Mouse (Mus musculus) lung, embryonic 14.5 days (tissue): ENCODE results near the gene Dhrs13. TPM values are rescaled to one million over a fixed set of nuclear protein-coding genes. Genes with fewer than 3 reads are reported as not detected.
"Not testable (repeated sequence)": the region's sequence is repeated elsewhere in the genome, so short reads cannot be mapped to it uniquely, and the experiment has no call there.

Experiments used
- ATAC-seq: fragments of 200-750 bp; cut with Nextera tagmentation; 2 replicates; pipeline ENCODE4 v1.8.0; 2017; ENCODE audit warnings: mild to moderate bottlenecking, moderate TSS enrichment, moderate library complexity; ENCODE audit not compliant: insufficient read depth
- DNase-seq: peaks from one replicate; pipeline ENCODE4 v3.0.0-alpha.2; 2015
- H3K27ac ChIP-seq: fragments of 300-500 bp; sonication (generic); 2 replicates; pipeline ENCODE4 v1.5.1; 2014; ENCODE audit warnings: low read depth, mild to moderate bottlenecking, moderate library complexity
- H3K27me3 ChIP-seq: fragments of 300-500 bp; sonication (generic); 2 replicates; pipeline ENCODE4 v1.6.1; 2014; ENCODE audit warnings: low read length, control low read depth; ENCODE audit not compliant: insufficient read depth
- H3K36me3 ChIP-seq: fragments of 300-500 bp; sonication (generic); 2 replicates; pipeline ENCODE4 v1.6.1; 2014; ENCODE audit warnings: control low read depth; ENCODE audit not compliant: insufficient read depth
- H3K4me1 ChIP-seq: fragments of 300-500 bp; sonication (generic); 2 replicates; pipeline ENCODE4 v1.6.1; 2014; ENCODE audit warnings: antibody characterized with exemption, control low read depth; ENCODE audit not compliant: insufficient read depth
- H3K4me2 ChIP-seq: fragments of 300-500 bp; sonication (generic); 2 replicates; pipeline ENCODE4 v1.6.1; 2014; ENCODE audit warnings: mild to moderate bottlenecking
- H3K4me3 ChIP-seq: fragments of 300-500 bp; sonication (generic); 2 replicates; pipeline ENCODE4 v1.5.1; 2014; ENCODE audit warnings: low read depth, low read length
- H3K9ac ChIP-seq: fragments of 300-500 bp; sonication (generic); 2 replicates; pipeline ENCODE4 v1.6.1; 2014
- H3K9me3 ChIP-seq: fragments of 300-500 bp; sonication (generic); 2 replicates; pipeline ENCODE4 v1.6.1; 2016; ENCODE audit warnings: low read depth, low read length, control low read depth
- CTCF ChIP-seq: IDR thresholded peaks from 2 replicates; pipeline ENCODE4 v1.5.1; 2016; ENCODE audit warnings: antibody characterized with exemption, low read depth
- WGBS: fragments of 180-500 bp; shearing (Covaris S2); extraction: QIAGEN DNeasy Blood & Tissue Kit; methylation state at CpG from one replicate; pipeline ENCODE4 v1.1.7; 2014; 5-methylcytosine and 5-hydroxymethylcytosine counted together
- polyA plus RNA-seq: library from polyadenylated mRNA; unstranded; fragments of >200 nt; fragmentation: Nextera tagmentation; extraction: Ambion mirVana; gene quantifications from 2 replicates; pipeline ENCODE4 v1.2.1, GENCODE M21; 2014

The Dhrs13 gene
- polyA plus RNA-seq, 1 experiment from 2014 or later = 17.7 TPM

DNA sequence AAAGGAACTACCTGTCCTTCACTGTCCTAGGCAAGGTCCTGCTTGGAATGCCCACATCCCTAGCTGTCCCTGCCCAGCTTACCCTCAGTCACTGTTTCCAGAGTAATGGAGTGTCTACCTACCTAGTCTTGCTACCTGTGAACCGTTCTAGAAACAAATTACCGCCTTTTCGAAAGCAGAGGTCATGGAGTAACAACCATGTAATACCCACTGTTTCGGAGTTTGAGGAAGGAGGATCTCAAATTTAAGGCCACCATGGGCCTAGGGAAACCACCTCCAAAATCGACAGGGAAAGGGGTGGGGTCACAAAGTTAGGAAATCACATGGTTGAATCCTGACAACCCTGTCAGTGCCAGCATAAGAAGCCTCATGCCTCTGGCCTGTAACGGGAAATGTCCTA lies 691 bp upstream of the Dhrs13 start:
- 43% methylated on average over 6 of the region's 6 CpGs for WGBS
- Histone ChIP-seq H3K27ac (peak overlapping the region; percentile 89), H3K9ac (peak overlapping the region; percentile 73), H3K4me2 (peak overlapping the region; percentile 92), H3K27me3 (no peaks in the 10 kb centered on the region), H3K9me3 (no peaks in the 10 kb centered on the region), H3K4me1 (0 out of 2 replicates have a peak, but pooled peaks cover 4% of the 10 kb centered on the region), H3K36me3 (peaks cover 43% of the 10 kb centered on the region), H3K4me3 (peak overlapping the region; percentile 66)
- TF ChIP-seq CTCF = no peak
- ATAC-seq = 0 out of 2 replicates have a peak, but pooled peaks have one; percentile 1
- DNase-seq = no peak

DNA sequence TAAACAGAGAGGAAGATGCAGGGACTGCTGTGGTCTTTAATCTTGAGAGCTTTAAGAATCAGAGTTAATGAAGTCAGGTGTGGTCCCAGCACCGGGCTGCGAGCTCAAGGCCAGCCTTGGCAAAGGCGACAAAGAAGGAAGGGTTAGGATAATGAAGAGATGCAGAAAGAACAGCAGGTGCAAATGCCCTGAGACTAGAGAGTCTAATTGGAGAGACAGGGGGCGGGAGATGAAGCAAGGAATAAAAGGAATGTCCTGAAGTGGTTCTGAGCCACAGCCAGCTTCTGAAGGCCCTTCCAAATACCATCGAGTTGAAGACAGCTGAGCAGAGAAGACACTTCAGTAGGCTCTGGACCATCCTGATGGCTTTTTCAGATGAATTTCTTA lies 722 bp downstream of the Dhrs13 start:
- H3K4me1 ChIP-seq = peaks cover 10% of the 10 kb centered on the region; the same call in 1 of the 2 replicates
- 9% methylated on average over 5 of the region's 5 CpGs for WGBS
- H3K9ac ChIP-seq = peak overlapping the region; percentile 73
- H3K27me3 ChIP-seq = no peaks in the 10 kb centered on the region
- no peaks in the 10 kb centered on the region for H3K9me3 ChIP-seq
- peaks cover 37% of the 10 kb centered on the region for H3K36me3 ChIP-seq
- no peak for ATAC-seq
- DNase-seq = peak; percentile 17
- peak overlapping the region; percentile 92 for H3K4me2 ChIP-seq
- H3K27ac ChIP-seq = peak overlapping the region; percentile 89; the same call in 1 of the 2 replicates
- H3K4me3 ChIP-seq = peak overlapping the region; percentile 66
- TF ChIP-seq CTCF = no peak

DNA sequence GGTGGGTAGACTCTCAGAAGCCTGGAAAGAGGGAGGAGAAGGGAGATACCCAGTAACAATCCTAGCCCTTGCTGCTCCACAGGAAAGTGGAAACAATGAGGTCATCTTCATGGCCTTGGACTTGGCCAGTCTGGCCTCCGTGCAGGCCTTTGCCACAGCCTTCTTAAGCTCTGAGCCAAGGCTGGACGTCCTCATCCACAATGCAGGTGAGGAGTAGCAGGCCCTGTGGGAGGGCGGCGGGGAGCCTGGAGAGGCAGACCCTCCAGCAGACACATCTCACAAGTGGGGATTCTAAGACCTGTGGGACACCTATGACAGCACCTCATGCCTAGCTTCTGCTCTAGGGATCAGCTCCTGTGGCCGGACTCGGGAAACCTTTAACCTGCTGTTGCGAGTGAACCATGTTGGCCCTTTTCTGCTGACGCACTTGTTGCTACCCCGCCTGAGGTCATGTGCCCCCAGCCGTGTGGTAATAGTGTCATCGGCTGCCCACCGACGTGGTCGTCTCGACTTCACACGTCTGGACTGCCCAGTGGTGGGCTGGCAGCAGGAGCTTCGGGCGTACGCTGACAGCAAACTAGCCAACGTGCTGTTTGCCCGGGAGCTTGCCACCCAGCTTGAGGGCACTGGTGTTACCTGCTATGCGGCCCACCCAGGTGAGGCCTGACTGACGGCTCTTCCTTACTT lies 2.0 kb downstream of the Dhrs13 start:
- Histone ChIP-seq H3K27me3 (no peaks in the 10 kb centered on the region), H3K36me3 (peaks cover 25% of the 10 kb centered on the region), H3K27ac (no peak overlapping the region), H3K9ac (no peak overlapping the region), H3K4me2 (0 out of 2 replicates have a peak overlapping the region, but pooled peaks have one; percentile 10), H3K4me1 (peaks cover 15% of the 10 kb centered on the region), H3K9me3 (no peaks in the 10 kb centered on the region), H3K4me3 (no peak overlapping the region)
- no peak for ATAC-seq
- no peak for DNase-seq
- 90% methylated on average over 23 of the region's 23 CpGs for WGBS
- no peak for TF ChIP-seq CTCF

DNA sequence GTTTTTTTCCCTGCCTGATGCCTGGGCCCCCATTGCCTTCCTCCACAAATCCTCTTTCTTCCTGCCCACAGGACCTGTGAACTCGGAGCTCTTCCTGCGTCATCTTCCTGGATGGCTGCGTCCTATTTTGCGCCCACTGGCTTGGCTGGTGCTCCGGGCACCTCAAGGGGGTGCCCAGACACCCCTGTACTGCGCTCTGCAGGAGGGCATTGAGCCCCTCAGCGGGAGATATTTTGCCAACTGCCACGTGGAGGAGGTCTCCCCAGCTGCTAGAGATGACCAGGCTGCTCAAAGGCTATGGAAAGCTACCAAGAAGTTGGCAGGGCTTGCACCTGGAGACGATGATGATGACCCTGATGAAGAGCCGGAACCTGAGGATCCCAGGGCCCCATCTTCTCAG lies 4.7 kb downstream of the Dhrs13 start:
- 80% methylated on average over 10 of the region's 10 CpGs for WGBS
- Histone ChIP-seq H3K27me3 (no peaks in the 10 kb centered on the region), H3K9ac (no peak overlapping the region), H3K4me2 (no peak overlapping the region), H3K36me3 (0 out of 2 replicates have a peak, but pooled peaks cover 24% of the 10 kb centered on the region), H3K27ac (no peak overlapping the region), H3K4me1 (peaks cover 10% of the 10 kb centered on the region), H3K9me3 (no peaks in the 10 kb centered on the region), H3K4me3 (no peak overlapping the region)
- TF ChIP-seq CTCF = no peak
- DNase-seq (no peak), ATAC-seq (no peak)

DNA sequence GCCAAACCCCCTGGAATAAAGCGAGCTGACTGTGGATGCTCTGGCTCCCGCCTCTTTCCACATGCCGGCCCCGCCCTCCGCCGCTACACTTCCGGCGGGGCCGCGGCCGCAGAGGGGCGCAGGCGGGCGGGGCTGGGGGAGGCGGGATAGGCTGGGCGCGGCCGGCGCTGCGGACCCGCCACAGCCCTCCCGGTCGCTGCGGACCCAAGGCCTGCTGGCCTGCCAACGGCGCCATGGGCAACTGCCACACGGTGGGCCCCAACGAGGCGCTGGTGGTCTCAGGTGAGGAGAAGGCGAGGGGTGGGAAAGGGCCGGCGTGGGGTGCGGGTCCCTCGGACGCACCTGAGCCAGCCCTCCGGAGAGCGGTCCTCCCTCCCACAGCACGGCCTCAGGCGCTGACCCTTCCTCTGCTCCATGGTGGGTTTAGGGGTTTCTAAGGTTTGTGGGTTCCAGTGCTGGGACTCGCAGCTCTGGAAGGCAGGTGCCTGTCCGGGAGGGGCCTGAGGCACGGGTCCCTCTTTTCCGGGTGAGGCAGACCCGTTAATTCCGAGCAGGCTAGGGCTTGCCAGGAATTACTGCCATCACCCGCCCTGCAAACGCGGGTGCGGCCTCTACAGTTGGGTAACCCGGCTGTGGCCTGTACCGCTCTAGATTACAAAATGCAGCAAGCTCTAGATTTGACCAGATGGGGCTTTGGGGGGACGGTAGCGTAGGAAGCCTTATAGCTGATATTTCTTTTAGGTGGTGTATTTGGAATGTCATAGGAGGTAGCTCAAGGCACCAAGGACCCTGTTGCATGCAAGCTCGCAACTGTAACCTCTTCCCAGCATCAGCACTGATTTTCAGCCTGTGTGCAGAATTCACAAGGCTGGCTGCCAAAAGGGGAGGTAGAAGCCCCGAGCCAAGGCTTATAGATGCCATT lies 6.0 kb downstream of the Dhrs13 start, which contains the start of gene Flot2:
TSS of gene Flot2 (plus strand) at position 101 of the 922 bp plus-strand sequence.
- WGBS = 2% methylated on average over 48 of the region's 55 CpGs
- H3K36me3 ChIP-seq = 0 out of 2 replicates have a peak, but pooled peaks cover 26% of the 10 kb centered on the region
- peak within 1 kb of the TSS; percentile 72 for H3K9ac ChIP-seq
- H3K27ac ChIP-seq = peak within 1 kb of the TSS; percentile 55
- peaks cover 10% of the 10 kb centered on the region for H3K4me1 ChIP-seq
- DNase-seq (peak; percentile 82), ATAC-seq (peak; percentile 89)
- H3K9me3 ChIP-seq = no peaks in the 10 kb centered on the region
- H3K27me3 ChIP-seq = no peaks in the 10 kb centered on the region
- peak within 1 kb of the TSS; percentile 73 for H3K4me3 ChIP-seq
- TF ChIP-seq CTCF = no peak
- H3K4me2 ChIP-seq = peak within 1 kb of the TSS; percentile 90

DNA sequence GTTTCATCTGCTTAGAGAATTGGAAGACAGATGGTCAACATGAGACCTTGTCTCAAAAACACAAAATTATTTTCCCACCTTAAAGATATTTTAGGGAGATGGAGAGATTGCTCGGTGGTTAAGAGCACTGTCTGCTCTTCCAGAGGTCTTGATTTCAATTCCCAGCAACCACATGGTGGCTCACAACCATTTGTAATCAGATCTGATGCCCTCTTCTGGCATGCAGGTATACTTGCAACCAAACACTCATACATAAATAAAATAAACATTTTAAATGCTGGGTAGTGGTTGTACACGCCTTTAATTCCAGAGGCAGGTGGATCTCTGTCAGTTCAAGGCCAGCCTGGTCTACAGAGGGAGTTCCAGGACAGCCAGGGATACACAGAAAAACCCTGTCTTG lies 8.8 kb downstream of the Dhrs13 start:
- Histone ChIP-seq H3K4me3 (no peak overlapping the region), H3K4me2 (no peak overlapping the region), H3K27ac (no peak overlapping the region), H3K36me3 (0 out of 2 replicates have a peak, but pooled peaks cover 18% of the 10 kb centered on the region), H3K9me3 (no peaks in the 10 kb centered on the region), H3K9ac (no peak overlapping the region), H3K4me1 (peaks cover 10% of the 10 kb centered on the region), H3K27me3 (no peaks in the 10 kb centered on the region)
- peak; percentile 30 for TF ChIP-seq CTCF
- DNase-seq = no peak
- 51% methylated on average over 2 of the region's 2 CpGs for WGBS
- ATAC-seq = no peak

DNA sequence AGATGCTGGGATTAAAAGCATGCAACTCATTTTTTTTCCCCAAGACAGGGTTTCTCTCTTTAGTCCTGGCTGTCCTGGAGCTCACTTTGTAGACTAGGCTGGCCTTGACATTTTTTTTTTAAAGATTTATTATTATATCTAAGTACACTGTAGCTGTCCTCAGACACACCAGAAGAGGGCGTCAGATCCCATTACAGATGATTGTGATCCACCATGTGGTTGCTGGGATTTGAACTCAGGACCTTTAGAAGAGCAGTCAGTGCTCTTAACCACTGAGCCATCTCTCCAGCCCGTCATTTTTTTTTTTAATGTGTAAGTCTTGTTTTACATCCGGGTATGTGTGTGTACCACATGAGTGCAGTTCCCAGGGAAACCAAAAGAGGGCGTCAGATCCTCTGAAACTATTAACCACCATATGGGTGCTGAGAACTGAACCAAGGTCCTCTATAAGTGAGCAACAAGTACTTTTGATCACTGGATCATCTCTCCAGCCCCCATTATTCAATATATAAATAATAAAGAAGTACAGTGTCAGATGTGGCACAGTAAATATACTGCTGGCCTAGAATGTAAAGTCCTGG lies 10.3 kb downstream of the Dhrs13 start:
- not testable (repeated sequence) for H3K9me3 ChIP-seq, DNase-seq, H3K4me1 ChIP-seq, ATAC-seq, H3K9ac ChIP-seq, H3K27me3 ChIP-seq, H3K27ac ChIP-seq, H3K4me3 ChIP-seq, H3K36me3 ChIP-seq, H3K4me2 ChIP-seq
- WGBS = 92% methylated on average over 4 of the region's 4 CpGs
